Mouse (Mus musculus) MEL (cell line): ENCODE data around the gene Fxyd2. TPM values are rescaled to one million over a fixed set of nuclear protein-coding genes. Genes with fewer than 3 reads are reported as not detected.

Source experiments
- DNase-seq: peaks from one replicate; pipeline ENCODE4 v3.0.0; 2011; ENCODE audit warnings: low read depth, low spot score
- H3K27ac ChIP-seq: 2 replicates; pipeline ENCODE4 v1.5.1; 2012; ENCODE audit warnings: low read depth, mild to moderate bottlenecking, control low read depth, low read length, moderate library complexity; ENCODE audit not compliant: control insufficient read depth
- H3K27me3 ChIP-seq, 2 experiments: fragments of 150-350 bp in 1 of 2; sonication (generic) in 1 of 2; 2 replicates each; pipeline ENCODE4 v1.6.1; 2012; ENCODE audit warnings: low read length in 2 of 2, mild to moderate bottlenecking in 2 of 2, improper control_type of control experiment in 1 of 2, moderate library complexity in 1 of 2; ENCODE audit not compliant: insufficient read depth in 2 of 2, control insufficient read depth in 1 of 2
- H3K36me3 ChIP-seq, 2 experiments: 2 replicates each; pipeline ENCODE4 v1.6.1; 2012 to 2014; ENCODE audit warnings: low read length in 2 of 2, improper control_type of control experiment in 1 of 2, inconsistent platforms in 1 of 2, mild to moderate bottlenecking in 1 of 2; ENCODE audit not compliant: insufficient read depth in 2 of 2, control insufficient read depth in 1 of 2
- H3K4me1 ChIP-seq, 2 experiments: fragments of 150-350 bp in 1 of 2; sonication (generic) in 1 of 2; 2 replicates each; pipeline ENCODE4 v1.6.1; 2012; ENCODE audit warnings: low read length in 2 of 2, improper control_type of control experiment in 1 of 2, mild to moderate bottlenecking in 1 of 2; ENCODE audit not compliant: insufficient read depth in 2 of 2, control insufficient read depth in 1 of 2
- H3K4me3 ChIP-seq, 2 experiments: fragments of 150-350 bp in 1 of 2; sonication (generic) in 1 of 2; 2 replicates each; pipeline ENCODE4 v1.5.1; 2012; ENCODE audit warnings: low read depth in 2 of 2, low read length in 2 of 2, mild to moderate bottlenecking in 2 of 2, moderate library complexity in 2 of 2, control low read depth in 1 of 2, improper control_type of control experiment in 1 of 2; ENCODE audit not compliant: control insufficient read depth in 1 of 2, insufficient read depth in 1 of 2
- H3K79me2 ChIP-seq: 2 replicates; pipeline ENCODE4 v1.6.1; 2012; ENCODE audit warnings: mild to moderate bottlenecking, low read length, moderate library complexity; ENCODE audit not compliant: control insufficient read depth, poor library complexity, insufficient read depth
- H3K9ac ChIP-seq: 2 replicates; pipeline ENCODE4 v1.6.1; 2012; ENCODE audit warnings: low read depth, mild to moderate bottlenecking, control low read depth, low read length, moderate library complexity; ENCODE audit not compliant: control insufficient read depth, poor library complexity, severe bottlenecking
- H3K9me3 ChIP-seq: fragments of 150-350 bp; sonication (generic); replicated peaks from 2 replicates; pipeline ENCODE4 v1.6.1; 2012; ENCODE audit warnings: mild to moderate bottlenecking, low read length, improper control_type of control experiment, moderate library complexity; ENCODE audit not compliant: insufficient read depth
- BHLHE40 ChIP-seq: IDR thresholded peaks from 2 replicates; pipeline ENCODE4 v1.6.1; 2012; ENCODE audit warnings: low read depth, mild to moderate bottlenecking, inconsistent platforms, low read length, improper control_type of control experiment, borderline replicate concordance
- CHD1 ChIP-seq: IDR thresholded peaks from 2 replicates; pipeline ENCODE4 v1.6.1; 2012; ENCODE audit warnings: low read depth, mild to moderate bottlenecking, inconsistent platforms, low read length, improper control_type of control experiment
- CTCF ChIP-seq, 3 experiments: IDR thresholded peaks in 2 of 3; conservative IDR thresholded peaks in 1 of 3; 2 replicates each; pipeline ENCODE4 v1.5.1; 2011 to 2012; ENCODE audit warnings: low read length in 3 of 3, low read depth in 2 of 3, mild to moderate bottlenecking in 2 of 3, improper control_type of control experiment in 1 of 3, inconsistent platforms in 1 of 3, mixed read lengths in 1 of 3, moderate library complexity in 1 of 3; ENCODE audit not compliant: control insufficient read depth in 1 of 3, insufficient read depth in 1 of 3, poor library complexity in 1 of 3, severe bottlenecking in 1 of 3
- E2F4 ChIP-seq: IDR thresholded peaks from 2 replicates; pipeline ENCODE4 v1.6.1; 2011; ENCODE audit warnings: low read depth, low read length, improper control_type of control experiment, borderline replicate concordance
- ELF1 ChIP-seq: IDR thresholded peaks from 2 replicates; pipeline ENCODE4 v1.6.1; 2014; ENCODE audit warnings: low read depth, mild to moderate bottlenecking, inconsistent platforms, low read length, improper control_type of control experiment, moderate library complexity
- EP300 ChIP-seq, 2 experiments: IDR thresholded peaks; 2 replicates each; pipeline ENCODE4 v1.6.1; 2011; ENCODE audit warnings: improper control_type of control experiment in 2 of 2, low read length in 2 of 2, low read depth in 1 of 2, mild to moderate bottlenecking in 1 of 2
- ETS1 ChIP-seq: IDR thresholded peaks from 2 replicates; pipeline ENCODE4 v1.6.1; 2012; ENCODE audit warnings: low read depth, mild to moderate bottlenecking, inconsistent platforms, low read length, improper control_type of control experiment, moderate library complexity
- GABPA ChIP-seq: IDR thresholded peaks from 2 replicates; pipeline ENCODE4 v1.6.1; 2012; ENCODE audit warnings: low read depth, mild to moderate bottlenecking, inconsistent platforms, low read length, improper control_type of control experiment, moderate library complexity
- GATA1 ChIP-seq: IDR thresholded peaks from 2 replicates; pipeline ENCODE4 v1.6.1; 2011; ENCODE audit warnings: low read depth, low read length, improper control_type of control experiment
- HCFC1 ChIP-seq: IDR thresholded peaks from 2 replicates; pipeline ENCODE4 v1.6.1; 2012; ENCODE audit warnings: low read depth, mild to moderate bottlenecking, inconsistent platforms, low read length, improper control_type of control experiment, moderate library complexity
- KAT2A ChIP-seq: conservative IDR thresholded peaks from 2 replicates; pipeline ENCODE4 v1.6.1; 2012; ENCODE audit warnings: low read depth, low read length, improper control_type of control experiment, inconsistent platforms
- MAFK ChIP-seq: IDR thresholded peaks from 2 replicates; pipeline ENCODE4 v1.6.1; 2011; ENCODE audit warnings: low read depth, mild to moderate bottlenecking, low read length, improper control_type of control experiment, borderline replicate concordance
- MAZ ChIP-seq: IDR thresholded peaks from 2 replicates; pipeline ENCODE4 v1.6.1; 2012; ENCODE audit warnings: low read depth, mild to moderate bottlenecking, inconsistent platforms, low read length, improper control_type of control experiment
- MEF2A ChIP-seq: IDR thresholded peaks from 2 replicates; pipeline ENCODE4 v1.6.1; 2014; ENCODE audit warnings: low read depth, mild to moderate bottlenecking, inconsistent platforms, low read length, improper control_type of control experiment; ENCODE audit not compliant: poor library complexity, insufficient replicate concordance, severe bottlenecking; ENCODE audit errors: extremely low read depth
- MYC ChIP-seq: IDR thresholded peaks from 2 replicates; pipeline ENCODE4 v1.6.1; 2011; ENCODE audit warnings: low read depth, mild to moderate bottlenecking, low read length, improper control_type of control experiment, moderate library complexity
- NELFE ChIP-seq: IDR thresholded peaks from 2 replicates; pipeline ENCODE4 v1.6.1; 2011; ENCODE audit warnings: low read depth, low read length, improper control_type of control experiment
- POLR2AphosphoS5 ChIP-seq: IDR thresholded peaks from 2 replicates; pipeline ENCODE4 v1.6.1; 2012; ENCODE audit warnings: low read depth, borderline replicate concordance, mild to moderate bottlenecking, inconsistent platforms, low read length, moderate library complexity, mixed read lengths
- RCOR1 ChIP-seq: IDR thresholded peaks from 2 replicates; pipeline ENCODE4 v1.6.1; 2012; ENCODE audit warnings: low read depth, mild to moderate bottlenecking, inconsistent platforms, low read length, improper control_type of control experiment
- SMC3 ChIP-seq: IDR thresholded peaks from 2 replicates; pipeline ENCODE4 v1.6.1; 2011; ENCODE audit warnings: low read depth, low read length, improper control_type of control experiment
- TAL1 ChIP-seq: IDR thresholded peaks from 2 replicates; pipeline ENCODE4 v1.6.1; 2012; ENCODE audit warnings: mild to moderate bottlenecking, inconsistent platforms, low read length, moderate library complexity, mixed read lengths
- TCF12 ChIP-seq: IDR thresholded peaks from 2 replicates; pipeline ENCODE4 v1.6.1; 2014; ENCODE audit warnings: low read depth, mild to moderate bottlenecking, inconsistent platforms, low read length, improper control_type of control experiment, moderate library complexity
- UBTF ChIP-seq: IDR thresholded peaks from 2 replicates; pipeline ENCODE4 v1.6.1; 2012; ENCODE audit warnings: low read depth, mild to moderate bottlenecking, inconsistent platforms, low read length, improper control_type of control experiment, moderate library complexity, borderline replicate concordance; ENCODE audit not compliant: insufficient read depth
- USF2 ChIP-seq, 2 experiments: IDR thresholded peaks; 2 replicates each; pipeline ENCODE4 v1.6.1; 2011 to 2012; ENCODE audit warnings: improper control_type of control experiment in 2 of 2, low read length in 2 of 2, borderline replicate concordance in 1 of 2, inconsistent platforms in 1 of 2, low read depth in 1 of 2, mild to moderate bottlenecking in 1 of 2; ENCODE audit not compliant: insufficient read depth in 1 of 2
- ZC3H11A ChIP-seq: IDR thresholded peaks from 2 replicates; pipeline ENCODE4 v1.6.1; 2012; ENCODE audit warnings: low read depth, mild to moderate bottlenecking, inconsistent platforms, low read length, improper control_type of control experiment
- ZKSCAN1 ChIP-seq: IDR thresholded peaks from 2 replicates; pipeline ENCODE4 v1.6.1; 2012; ENCODE audit warnings: low read depth, mild to moderate bottlenecking, inconsistent platforms, low read length, improper control_type of control experiment, moderate library complexity
- ZMIZ1 ChIP-seq: IDR thresholded peaks from 2 replicates; pipeline ENCODE4 v1.6.1; 2012; ENCODE audit warnings: low read depth, mild to moderate bottlenecking, inconsistent platforms, low read length, improper control_type of control experiment, moderate library complexity
- ZNF384 ChIP-seq: IDR thresholded peaks from 2 replicates; pipeline ENCODE4 v1.6.1; 2012; ENCODE audit warnings: low read depth, mild to moderate bottlenecking, inconsistent platforms, low read length, improper control_type of control experiment
- polyA plus RNA-seq, 2 experiments: library from polyadenylated mRNA; stranded (reverse) in 1 of 2; unstranded in 1 of 2; fragments of >175 nt in 1 of 2; fragments of >200 nt in 1 of 2; gene quantifications; 2 replicates each; pipeline versions ENCODE4 v1.2.1 to v1.2.4; 2012; ENCODE audit warnings: low replicate concordance in 2 of 2, low read depth in 1 of 2; ENCODE audit not compliant: insufficient read length in 2 of 2, insufficient read depth in 1 of 2, missing spikeins in 1 of 2
- total RNA-seq: library from RNA; depleted of rRNA; stranded (reverse); fragments of 300-350 nt; gene quantifications from 2 replicates; pipeline ENCODE4 v1.2.3, GENCODE M21; 2012

Fxyd2 gene
- total and polyA plus RNA-seq, 3 experiments = not detected

DNA sequence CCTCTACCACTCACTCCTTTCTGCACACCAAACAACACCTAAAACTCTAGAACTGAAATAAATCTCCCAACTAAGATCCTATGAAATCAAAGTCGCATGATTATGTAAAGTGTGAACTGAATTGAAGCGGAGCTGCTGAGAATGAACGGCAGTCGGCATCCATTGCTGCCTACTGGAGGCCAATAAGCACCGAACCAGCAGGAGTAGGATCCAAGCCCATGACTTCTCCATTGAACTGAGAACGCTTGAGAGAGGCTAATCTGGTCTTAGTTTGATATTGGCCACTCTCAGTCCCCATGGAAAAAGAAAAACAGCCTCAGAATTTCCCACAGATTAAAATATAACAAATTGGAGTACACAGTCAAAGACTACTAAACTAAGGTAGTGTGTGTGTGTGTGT, 15.6 kb upstream of the Fxyd2 start:
- H3K4me3 ChIP-seq = no peak overlapping the region
- H3K79me2 ChIP-seq = no peaks in the 10 kb centered on the region
- H3K27ac ChIP-seq = no peak overlapping the region
- TF ChIP-seq NELFE (no peak), MAZ (no peak), USF2 (IDR thresholded peaks at IDR 0.05; ENCODE audit: borderline replicate concordance in 1 of 2, insufficient read depth in 1 of 2, low read depth in 1 of 2, low read length in 2 of 2) (no peak), TAL1 (no peak), RCOR1 (no peak), UBTF (no peak), ZKSCAN1 (no peak), CHD1 (no peak), ZNF384 (no peak), GATA1 (no peak), EP300 (IDR thresholded peaks at IDR 0.05; ENCODE audit: low read depth in 1 of 2, low read length in 2 of 2) (no peak), GABPA (no peak), E2F4 (no peak)
- H3K27me3 ChIP-seq = no peaks in the 10 kb centered on the region; a peak in 3 of 4 replicates
- H3K4me1 ChIP-seq = no peaks in the 10 kb centered on the region; a peak in 1 of 4 replicates
- H3K36me3 ChIP-seq = 0 out of 4 replicates have a peak, but pooled peaks cover 0 to 2% of the 10 kb centered on the region in 2 experiments
- H3K9me3 ChIP-seq = no peaks in the 10 kb centered on the region
- no peak overlapping the region for H3K9ac ChIP-seq
- DNase-seq = no peak

- no peak overlapping the region for H3K27ac ChIP-seq
- H3K4me1 ChIP-seq = no peaks in the 10 kb centered on the region; a peak in 1 of 4 replicates
- no peak overlapping the region for H3K4me3 ChIP-seq
- peak; percentile 67 for DNase-seq
- 0 out of 4 replicates have a peak, but pooled peaks cover 0 to 2% of the 10 kb centered on the region in 2 experiments for H3K36me3 ChIP-seq
- no peak for TF ChIP-seq MAFK
- TF ChIP-seq ETS1 = 0 out of 2 replicates have a peak, but pooled peaks have one; percentile 22
- no peak for TF ChIP-seq CTCF (IDR thresholded peaks at IDR 0.05 in 2 of 3, conservative IDR thresholded peaks at IDR 0.05 in 1 of 3; ENCODE audit: control insufficient read depth in 1 of 3, insufficient read depth in 1 of 3, low read depth in 2 of 3, low read length in 3 of 3, poor library complexity in 1 of 3, severe bottlenecking in 1 of 3)
- no peak for TF ChIP-seq NELFE
- no peak for TF ChIP-seq MEF2A
- TF ChIP-seq BHLHE40 = no peak
- TF ChIP-seq MAZ = no peak
- no peak for TF ChIP-seq ELF1
- 0 out of 2 replicates have a peak, but pooled peaks have one; percentile 11 for TF ChIP-seq ZC3H11A
- TF ChIP-seq RCOR1 = no peak
- peak; percentile 85 for TF ChIP-seq ZNF384
- no peak for TF ChIP-seq KAT2A
- TF ChIP-seq EP300 (IDR thresholded peaks at IDR 0.05; ENCODE audit: low read depth in 1 of 2, low read length in 2 of 2) = peak in 1 of 2 experiments; percentile 44; a peak in 2 of 4 replicates
- TF ChIP-seq SMC3 = peak; percentile 27
- peak; percentile 25; the same call in 1 of the 2 replicates for TF ChIP-seq GATA1
- no peak for TF ChIP-seq ZMIZ1
- 0 out of 2 replicates have a peak, but pooled peaks have one; percentile 15 for TF ChIP-seq MYC
- TF ChIP-seq TCF12 = no peak
- TF ChIP-seq HCFC1 = no peak
- TF ChIP-seq POLR2AphosphoS5 = no peak
- TF ChIP-seq GABPA = no peak
- no peaks in the 10 kb centered on the region for H3K9me3 ChIP-seq
- no peak overlapping the region for H3K9ac ChIP-seq
- H3K79me2 ChIP-seq = no peaks in the 10 kb centered on the region
- H3K27me3 ChIP-seq = no peaks in the 10 kb centered on the region; a peak in 2 of 4 replicates
Observed at GRCm38 (mm10) chr9:45386698-45387097, 12.8 kb upstream of the Fxyd2 start.
